Mouse (Mus musculus) C2C12 (cell line): ENCODE results near the gene Snx9.

Experiments
- CEBPB ChIP-seq: IDR thresholded peaks from one replicate; pipeline ENCODE4 v1.6.1; 2011; ENCODE audit warnings: low read depth, mild to moderate bottlenecking, control low read depth, moderate library complexity
- CTCF ChIP-seq: IDR thresholded peaks from one replicate; pipeline ENCODE4 v1.5.1; 2011; ENCODE audit not compliant: control insufficient read depth, insufficient read depth, insufficient read length
- MAX ChIP-seq: IDR thresholded peaks from one replicate; pipeline ENCODE4 v1.6.1; 2011; ENCODE audit warnings: mild to moderate bottlenecking, control low read depth
- MYOD1 ChIP-seq: IDR thresholded peaks from one replicate; pipeline ENCODE4 v1.6.1; 2011; ENCODE audit warnings: low read depth; ENCODE audit not compliant: control insufficient read depth, insufficient read length
- MYOG ChIP-seq: IDR thresholded peaks from one replicate; pipeline ENCODE4 v1.6.1; 2011; ENCODE audit not compliant: control insufficient read depth, insufficient read length; ENCODE audit errors: extremely low read depth

DNA sequence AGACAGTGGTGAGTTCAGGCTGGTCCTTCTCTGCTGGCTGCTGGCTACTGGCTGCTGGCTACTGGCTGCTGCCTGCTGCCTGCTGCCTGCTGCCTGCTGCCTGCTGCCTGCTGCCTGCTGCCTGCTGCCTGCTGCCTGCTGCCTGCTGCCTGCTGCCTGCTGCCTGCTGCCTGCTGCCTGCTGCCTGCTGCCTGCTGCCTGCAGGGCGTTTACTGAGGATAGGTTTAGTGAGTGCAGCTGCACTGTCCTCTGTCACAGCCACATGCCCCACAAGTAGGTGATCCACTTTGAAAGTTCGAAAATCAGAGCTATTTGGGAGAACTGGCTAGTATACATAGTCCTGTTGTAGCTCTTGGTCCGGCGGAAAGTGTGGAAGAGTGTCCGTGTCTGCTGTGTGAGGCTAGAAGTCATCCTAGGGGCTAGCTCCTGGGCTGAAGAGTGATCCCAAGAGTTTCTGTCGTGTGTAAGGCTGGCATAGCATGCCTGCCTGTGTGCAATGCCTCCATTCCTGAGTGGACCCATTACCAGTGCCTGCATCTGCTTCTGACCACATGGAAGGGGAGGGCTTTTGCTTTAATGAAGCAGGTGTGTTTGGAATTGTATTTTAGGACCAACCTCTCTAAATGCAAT is 45.2 kb downstream of the Snx9 start:
- TF ChIP-seq MAX (no peak), MYOG (no peak), CTCF (no peak), CEBPB (no peak), MYOD1 (no peak)
